ENCODE assay signal across 16 mouse cellular contexts in the genomic region with DNA sequence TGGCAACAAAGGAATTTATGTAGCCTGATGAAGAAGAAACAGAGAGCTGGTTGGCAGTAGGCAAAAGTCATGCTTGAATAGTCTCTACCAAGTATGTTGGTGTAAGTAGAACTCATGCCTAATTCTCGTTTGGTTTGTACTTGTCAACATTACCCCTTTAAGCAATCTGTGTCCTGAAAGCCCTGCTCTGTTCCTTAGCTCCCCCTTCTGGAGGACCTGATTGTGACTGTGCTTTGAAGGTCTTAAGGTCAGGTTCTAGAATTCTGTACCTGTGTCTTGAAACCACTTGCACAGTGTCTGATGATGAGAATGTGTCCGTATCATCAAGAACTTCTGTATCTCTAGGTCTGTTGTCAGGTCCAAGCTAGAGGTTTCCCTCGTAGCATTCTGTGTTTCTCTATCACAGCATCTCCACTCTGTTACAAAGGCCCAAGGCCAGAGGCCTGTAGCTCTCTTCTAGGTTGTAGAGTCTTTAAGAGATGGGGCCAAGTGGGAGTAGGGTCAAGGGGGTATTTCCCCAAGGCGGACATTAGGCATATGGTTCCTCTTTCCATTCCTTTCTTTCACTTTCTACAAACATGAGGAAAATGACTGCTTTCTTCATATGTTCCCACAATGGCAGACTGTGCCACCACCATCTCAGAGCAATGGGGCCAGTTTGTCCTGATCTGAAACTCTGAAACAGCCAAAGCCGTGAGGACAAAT.
DNase-seq lines count a peak whose midpoint lies in the region; ATAC-seq lines count a peak whose summit lies in the region.
"Had no signal": no experiment of that assay in that cellular context is flagged by ENCODE, and none has a peak within 500 bp of the region (broad histone marks: within the 10 kb centered on the region; RNA-seq: fewer than 3 reads in every experiment).

No protein-coding gene starts in this region.

- H3K9ac ChIP-seq in hindbrain, embryonic 12.5 days: no peak overlapping the region
- H3K9ac ChIP-seq: heart, embryonic 12.5 days; lung, embryonic 15.5 days had no signal

- no peak overlapping the region for H3K27ac ChIP-seq in hindbrain, embryonic 12.5 days
- H3K27ac ChIP-seq: lung, embryonic 15.5 days had no signal

- DNase-seq in heart, adult 11 months: peak; percentile 77
- no peak for DNase-seq in heart, adult 8-10 months (ENCODE audit: low spot score)
- peak; percentile 51 for DNase-seq in A20 (ENCODE audit: low read depth, low spot score)
- DNase-seq in R1 (ENCODE audit: low read depth, low spot score): peak; percentile 25
- DNase-seq in urinary bladder, postnatal 4 days (ENCODE audit: low spot score in 2 of 2): no peak
- no peak for DNase-seq in yolk sac, embryonic 10.5 days (ENCODE audit: low spot score)
- DNase-seq: cerebellum, postnatal 14 days; gastrocnemius, postnatal 14 days; heart, postnatal 4 days; layer of hippocampus, adult 9-11 months; liver had no signal

- H3K27me3 ChIP-seq in hindbrain, embryonic 12.5 days: no peaks in the 10 kb centered on the region
- H3K27me3 ChIP-seq: heart, embryonic 12.5 days; lung, embryonic 15.5 days had no signal

- H3K9me3 ChIP-seq in hindbrain, embryonic 12.5 days (replicated peaks): no peaks in the 10 kb centered on the region
- H3K9me3 ChIP-seq: heart, embryonic 12.5 days; lung, embryonic 15.5 days had no signal

- H3K4me3 ChIP-seq in hindbrain, embryonic 12.5 days: no peak overlapping the region
- H3K4me3 ChIP-seq: heart, embryonic 12.5 days; lung, embryonic 15.5 days; myocyte had no signal

- 89% methylated on average over 5 of the region's 5 CpGs for WGBS in hindbrain, embryonic 12.5 days

- no peaks in the 10 kb centered on the region for H3K4me1 ChIP-seq in hindbrain, embryonic 12.5 days
- H3K4me1 ChIP-seq: heart, embryonic 12.5 days; lung, embryonic 15.5 days had no signal

- H3K4me2 ChIP-seq in hindbrain, embryonic 12.5 days (replicated peaks): no peak overlapping the region
- H3K4me2 ChIP-seq: heart, embryonic 12.5 days; lung, embryonic 15.5 days had no signal

- no peaks in the 10 kb centered on the region for H3K36me3 ChIP-seq in hindbrain, embryonic 12.5 days
- H3K36me3 ChIP-seq: heart, embryonic 12.5 days; lung, embryonic 15.5 days had no signal

- ATAC-seq in megakaryocyte progenitor cell, adult 5-6 weeks (replicated peaks; ENCODE audit: poor library complexity): peak; percentile 65
- ATAC-seq in hindbrain, embryonic 12.5 days (ENCODE audit: low FRiP score): no peak

Comparison
In these comparisons a context has a peak if more than half of its experiments do, and no peak if none do; other contexts are left out.
1. DNase-seq: peak in heart, adult 11 months (single experiment), A20 (single experiment) and R1 (single experiment); none in heart, adult 8-10 months (single experiment), urinary bladder, postnatal 4 days (0 of 2) and yolk sac, embryonic 10.5 days (single experiment).